18 mouse cellular contexts compared by ENCODE assay signal in genomic region chr14:101972764-101973163, GRCm38 (mm10).
"Had no signal": no experiment of that assay in that cellular context is flagged by ENCODE, and none has a peak within 500 bp of the region (broad histone marks: within the 10 kb centered on the region; RNA-seq: fewer than 3 reads in every experiment).

No protein-coding gene starts in this region.

- H3K36me3 ChIP-seq: midbrain, embryonic 10.5 days; midbrain, embryonic 13.5 days; midbrain, embryonic 15.5 days; neural tube, embryonic 13.5 days; neural tube, embryonic 15.5 days had no signal

- ATAC-seq: midbrain, embryonic 13.5 days; midbrain, embryonic 15.5 days had no signal

- H3K27ac ChIP-seq: midbrain, embryonic 10.5 days; midbrain, embryonic 13.5 days; midbrain, embryonic 15.5 days; neural tube, embryonic 13.5 days; neural tube, embryonic 15.5 days had no signal

- H3K4me3 ChIP-seq: midbrain, embryonic 10.5 days; midbrain, embryonic 13.5 days; midbrain, embryonic 15.5 days; myocyte; neural tube, embryonic 13.5 days; neural tube, embryonic 15.5 days had no signal

- H3K9me3 ChIP-seq: midbrain, embryonic 10.5 days; midbrain, embryonic 13.5 days; midbrain, embryonic 15.5 days; neural tube, embryonic 13.5 days; neural tube, embryonic 15.5 days had no signal

- DNase-seq: lung, adult 18-20 months; lung, embryonic 14.5 days; lung, postnatal 10 days; lung, postnatal 4 days; retina, postnatal 1 day; right cerebral cortex, adult 18-20 months; right cerebral cortex, postnatal 25 days; right cerebral cortex, postnatal 4 days; spleen, adult 18-20 months; thymus, adult 18-20 months; thymus, postnatal 14 days; thymus, postnatal 36 days had no signal

- H3K4me1 ChIP-seq: midbrain, embryonic 10.5 days; midbrain, embryonic 13.5 days; midbrain, embryonic 15.5 days; neural tube, embryonic 15.5 days had no signal

- H3K27me3 ChIP-seq: midbrain, embryonic 13.5 days; midbrain, embryonic 15.5 days; neural tube, embryonic 13.5 days; neural tube, embryonic 15.5 days had no signal

- H3K4me2 ChIP-seq: lung, embryonic 14.5 days; midbrain, embryonic 13.5 days; midbrain, embryonic 15.5 days; neural tube, embryonic 13.5 days; neural tube, embryonic 15.5 days had no signal

- H3K9ac ChIP-seq: lung, embryonic 14.5 days; midbrain, embryonic 13.5 days; midbrain, embryonic 15.5 days; neural tube, embryonic 13.5 days; neural tube, embryonic 15.5 days had no signal
